Mouse (Mus musculus) embryonic stem cell, embryonic (primary cell): ENCODE results near the gene Tead1.

ENCODE experiments used
- CTCF ChIA-PET, 4 experiments: fragments of 300-600 bp in 2 of 4; fragments of 350-600 bp in 2 of 4; sonication (Branson Sonifier 250); formaldehyde crosslinking; loops; one replicate each; lab custom pipeline; 2022; ENCODE audit warnings: inconsistent platforms in 2 of 4; lab: Charles Lee
- POLR2A ChIA-PET, 4 experiments: fragments of 300-600 bp in 2 of 4; fragments of 350-600 bp in 2 of 4; sonication (Branson Sonifier 250); formaldehyde crosslinking; loops; one replicate each; lab custom pipeline; 2022; ENCODE audit warnings: antibody characterized with exemption in 4 of 4, inconsistent platforms in 1 of 4; lab: Charles Lee

Gene Tead1

GRCm38 (mm10) chr7:112679513-112680245 is 561 bp downstream of the Tead1 start:
- POLR2A ChIA-PET: interaction anchor here (0.7 to 18.3 kb wide), 47 partner anchors 8 to 583 kb away, joined by 3 to 694 read pairs (median 5); no protein-coding TSS in a partner anchor
- CTCF ChIA-PET: interaction anchor here in 3 of 4 experiments (0.6 to 2.8 kb wide), 4 partner anchors 9 to 127 kb away, joined by 3 to 8 read pairs (median 6); no protein-coding TSS in a partner anchor

GRCm38 (mm10) chr7:112680498-112681251 is 1.6 kb downstream of the Tead1 start:
- CTCF ChIA-PET: interaction anchor here in 3 of 4 experiments (0.6 to 2.8 kb wide), 4 partner anchors 8 to 126 kb away, joined by 3 to 8 read pairs (median 6); no protein-coding TSS in a partner anchor

GRCm38 (mm10) chr7:112684626-112685561 is 5.8 kb downstream of the Tead1 start:
- ChIA-PET POLR2A (interaction anchor here (0.5 to 18.3 kb wide), 38 partner anchors 2 to 578 kb away, joined by 3 to 694 read pairs (median 3); partner anchors contain the start of gene Tead1 (in 1 of the 4)), CTCF (interaction anchor here in 1 of 4 experiments (0.6 to 0.9 kb wide), 2 partner anchors 8 to 170 kb away, joined by 3 read pairs; no protein-coding TSS in a partner anchor)

More at GRCm38 (mm10) chr7:112680498-112681251, 1.6 kb downstream of the Tead1 start:
- POLR2A ChIA-PET: interaction anchor here (0.6 to 18.3 kb wide), 52 partner anchors 7 to 811 kb away, joined by 3 to 694 read pairs (median 4); no protein-coding TSS in a partner anchor

- CTCF ChIA-PET: no interaction called here
- POLR2A ChIA-PET: interaction anchor here in 3 of 4 experiments (0.8 to 18.3 kb wide), 15 partner anchors 3 to 573 kb away, joined by 3 to 694 read pairs (median 3); partner anchors contain the start of gene Tead1 (in 1 of the 3)
Observed at GRCm38 (mm10) chr7:112685993-112686392, 6.9 kb downstream of the Tead1 start.

- CTCF ChIA-PET: no interaction called here
- POLR2A ChIA-PET: interaction anchor here in 3 of 4 experiments (1.0 to 18.3 kb wide), 10 partner anchors 2 to 158 kb away, joined by 5 to 694 read pairs (median 187); partner anchors contain the start of gene Tead1 (in 3 of the 3)
Observed at GRCm38 (mm10) chr7:112686586-112686985, 7.5 kb downstream of the Tead1 start.

- ChIA-PET CTCF (interaction anchor here in 1 of 4 experiments (1.2 to 1.9 kb wide), 2 partner anchors 9 to 96 kb away, joined by 3 to 8 read pairs; no protein-coding TSS in a partner anchor), POLR2A (interaction anchor here (0.5 to 18.3 kb wide), 74 partner anchors 4 to 905 kb away, joined by 3 to 694 read pairs (median 4); partner anchors contain the start of genes Tead1 (in 4 of the 4) and Btbd10 (in 1 of the 4))
Observed at GRCm38 (mm10) chr7:112688425-112689001, 9.4 kb downstream of the Tead1 start.

- CTCF ChIA-PET: interaction anchor here in 3 of 4 experiments (0.9 to 1.8 kb wide), 9 partner anchors 9 to 177 kb away, joined by 3 to 8 read pairs (median 4); partner anchors contain the start of gene Tead1 (in 2 of the 3)
- POLR2A ChIA-PET: interaction anchor here (0.5 to 18.3 kb wide), 141 partner anchors 1 to 678 kb away, joined by 3 to 694 read pairs (median 5); partner anchors contain the start of genes Tead1 (in 4 of the 4), Arntl (in 1 of the 4), Btbd10 (in 1 of the 4) and Parva (in 1 of the 4)
Observed at GRCm38 (mm10) chr7:112690836-112691781, 12.0 kb downstream of the Tead1 start.

GRCm38 (mm10) chr7:112693566-112693965 is 14.4 kb downstream of the Tead1 start:
- CTCF ChIA-PET: interaction anchor here (0.6 to 1.3 kb wide), 5 partner anchors 9 to 224 kb away, joined by 3 to 5 read pairs (median 4); no protein-coding TSS in a partner anchor
- POLR2A ChIA-PET: interaction anchor here (0.5 to 17.9 kb wide), 32 partner anchors 9 to 184 kb away, joined by 3 to 694 read pairs (median 4); partner anchors contain the start of gene Tead1 (in 3 of the 4)

GRCm38 (mm10) chr7:112696777-112697161 is 17.7 kb downstream of the Tead1 start:
- ChIA-PET POLR2A (interaction anchor here in 3 of 4 experiments (0.6 to 17.9 kb wide), 15 partner anchors 9 to 156 kb away, joined by 3 to 694 read pairs (median 7); partner anchors contain the start of gene Tead1 (in 3 of the 3)), CTCF (no interaction called here)

- CTCF ChIA-PET: interaction anchor here in 2 of 4 experiments (0.6 to 0.8 kb wide), 4 partner anchors 170 to 1635 kb away, joined by 3 to 5 read pairs (median 4); no protein-coding TSS in a partner anchor
- POLR2A ChIA-PET: interaction anchor here in 3 of 4 experiments (0.6 to 17.9 kb wide), 21 partner anchors 9 to 563 kb away, joined by 3 to 694 read pairs (median 4); partner anchors contain the start of gene Tead1 (in 3 of the 3)
Observed at GRCm38 (mm10) chr7:112697162-112697841, 18.2 kb downstream of the Tead1 start.

- CTCF ChIA-PET: interaction anchor here in 3 of 4 experiments (0.6 to 1.2 kb wide), 3 partner anchors 9 to 84 kb away, joined by 3 to 5 read pairs (median 3); no protein-coding TSS in a partner anchor
- POLR2A ChIA-PET: interaction anchor here (0.7 to 17.9 kb wide), 16 partner anchors 9 to 155 kb away, joined by 3 to 694 read pairs (median 4); partner anchors contain the start of gene Tead1 (in 3 of the 4)
Observed at GRCm38 (mm10) chr7:112700082-112700481, 21.0 kb downstream of the Tead1 start.

GRCm38 (mm10) chr7:112703341-112703740 is 24.2 kb downstream of the Tead1 start:
- CTCF ChIA-PET: no interaction called here
- POLR2A ChIA-PET: interaction anchor here in 3 of 4 experiments (0.7 to 3.6 kb wide), 4 partner anchors 11 to 19 kb away, joined by 3 to 33 read pairs (median 3); no protein-coding TSS in a partner anchor

GRCm38 (mm10) chr7:112705870-112706269 is 26.8 kb downstream of the Tead1 start:
- CTCF ChIA-PET: no interaction called here
- POLR2A ChIA-PET: interaction anchor here in 3 of 4 experiments (0.7 to 3.6 kb wide), 10 partner anchors 12 to 27 kb away, joined by 3 to 33 read pairs (median 4); no protein-coding TSS in a partner anchor

GRCm38 (mm10) chr7:112706756-112707155 is 27.6 kb downstream of the Tead1 start:
- ChIA-PET POLR2A (interaction anchor here in 2 of 4 experiments (1.2 to 13.2 kb wide), 2 partner anchors 12 to 23 kb away, joined by 3 to 237 read pairs; no protein-coding TSS in a partner anchor), CTCF (no interaction called here)
